Mouse (Mus musculus) heart, postnatal 4 days (tissue): ENCODE measurements around the gene Tbck. TPM values are rescaled to one million over a fixed set of nuclear protein-coding genes. Genes with fewer than 3 reads are reported as not detected.

ENCODE experiments used
- DNase-seq: peaks from one replicate; pipeline ENCODE4 v3.0.0; 2021
- total RNA-seq, 2 experiments: library from RNA; stranded (reverse); gene quantifications; 2 replicates each; pipeline ENCODE4 v1.2.3; 2021

The Tbck gene
- total RNA-seq, 2 experiments from 2014 or later: 15.8 to 17.0 TPM

- no peak for DNase-seq
Observed at GRCm38 (mm10) chr3:132766033-132766726, 82.2 kb downstream of the Tbck start.

GRCm38 (mm10) chr3:132772054-132772453 lies 88.1 kb downstream of the Tbck start:
- DNase-seq: no peak

- DNase-seq: no peak
Observed at GRCm38 (mm10) chr3:132776686-132777085, 92.7 kb downstream of the Tbck start.

- DNase-seq: no peak
Observed at GRCm38 (mm10) chr3:132781103-132781502, 97.2 kb downstream of the Tbck start.

GRCm38 (mm10) chr3:132783087-132783486 lies 99.1 kb downstream of the Tbck start:
- DNase-seq: no peak

- DNase-seq: no peak
Observed at GRCm38 (mm10) chr3:132784732-132785131, 100.8 kb downstream of the Tbck start.

GRCm38 (mm10) chr3:132786690-132787089 lies 102.7 kb downstream of the Tbck start:
- no peak for DNase-seq

GRCm38 (mm10) chr3:132787775-132788174 lies 103.8 kb downstream of the Tbck start:
- DNase-seq: no peak

GRCm38 (mm10) chr3:132791140-132791539 lies 107.2 kb downstream of the Tbck start:
- DNase-seq: no peak

- DNase-seq: no peak
Observed at GRCm38 (mm10) chr3:132800196-132800595, 116.3 kb downstream of the Tbck start.

- DNase-seq: no peak
Observed at GRCm38 (mm10) chr3:132801910-132802309, 118.0 kb downstream of the Tbck start.

GRCm38 (mm10) chr3:132807888-132808579 lies 124.1 kb downstream of the Tbck start:
- no peak for DNase-seq

- no peak for DNase-seq
Observed at GRCm38 (mm10) chr3:132808951-132809350, 125.0 kb downstream of the Tbck start.

- DNase-seq: no peak
Observed at GRCm38 (mm10) chr3:132811791-132812190, 127.8 kb downstream of the Tbck start.

- DNase-seq: peak; percentile 11
Observed at GRCm38 (mm10) chr3:132812356-132812755, 128.4 kb downstream of the Tbck start.

- no peak for DNase-seq
Observed at GRCm38 (mm10) chr3:132813147-132813546, 129.2 kb downstream of the Tbck start.

GRCm38 (mm10) chr3:132813706-132814497 lies 130.0 kb downstream of the Tbck start:
- DNase-seq: no peak

GRCm38 (mm10) chr3:132814791-132815496 lies 131.0 kb downstream of the Tbck start:
- DNase-seq: no peak

GRCm38 (mm10) chr3:132815497-132816326 lies 131.8 kb downstream of the Tbck start:
- no peak for DNase-seq

- no peak for DNase-seq
Observed at GRCm38 (mm10) chr3:132819408-132819807, 135.5 kb downstream of the Tbck start.

GRCm38 (mm10) chr3:132831179-132831873 lies 147.4 kb downstream of the Tbck start:
- no peak for DNase-seq
